Mouse (Mus musculus): ENCODE results near the gene Polr3c. TPM values are rescaled to one million over a fixed set of nuclear protein-coding genes. Genes with fewer than 3 reads are reported as not detected.

The Polr3c gene
- polyA plus RNA-seq, 1 experiment: 49.3 TPM

DNA sequence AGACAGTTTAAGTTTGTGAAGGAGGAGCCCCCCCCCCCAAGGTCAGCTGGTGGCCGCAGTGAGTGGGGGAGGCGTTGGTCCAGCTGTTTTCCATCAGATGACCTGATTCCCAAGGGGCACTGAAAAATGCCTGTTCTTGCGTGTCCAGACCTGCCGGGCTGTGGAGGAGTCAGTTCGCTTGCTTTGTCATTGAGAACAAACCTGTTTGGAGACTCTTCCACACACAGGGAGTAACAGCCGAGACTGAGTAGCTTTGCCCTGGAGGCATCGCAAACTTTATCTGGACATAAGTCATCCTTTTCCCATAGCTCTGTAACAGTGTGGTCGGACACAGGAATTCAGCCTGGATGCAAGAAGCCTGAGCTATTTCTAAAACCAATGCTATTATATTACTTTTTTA lies 53.0 kb downstream of the Polr3c start:
- Histone ChIP-seq H3K27me3 (ENCODE audit: control insufficient read depth, insufficient read depth, low read length) (no peaks in the 10 kb centered on the region), H3K27ac (ENCODE audit: control insufficient read depth, insufficient read depth, low read length) (no peak overlapping the region), H3K4me3 (ENCODE audit: control insufficient read depth, insufficient read depth, low read length) (no peak overlapping the region), H3K36me3 (ENCODE audit: control insufficient read depth, insufficient read depth, low read length) (no peaks in the 10 kb centered on the region), H3K4me1 (replicated peaks; ENCODE audit: control insufficient read depth, insufficient read depth, low read length) (peaks cover 11% of the 10 kb centered on the region)
- DNase-seq: no peak
- TF ChIP-seq CTCF (IDR thresholded peaks at IDR 0.05; ENCODE audit: borderline replicate concordance, control insufficient read depth, extremely low read depth, insufficient read depth, low read length, poor library complexity) (no peak), POLR2A (IDR thresholded peaks at IDR 0.05; ENCODE audit: control insufficient read depth, extremely low read depth, insufficient read depth, low read length, poor library complexity) (no peak)
- 93% methylated on average over 8 of the region's 8 CpGs for WGBS

GRCm38 (mm10) chr3:96673514-96673913 lies 53.9 kb downstream of the Polr3c start:
- DNase-seq: no peak
- Histone ChIP-seq H3K4me3 (ENCODE audit: control insufficient read depth, insufficient read depth, low read length) (no peak overlapping the region), H3K27ac (ENCODE audit: control insufficient read depth, insufficient read depth, low read length) (no peak overlapping the region), H3K36me3 (ENCODE audit: control insufficient read depth, insufficient read depth, low read length) (no peaks in the 10 kb centered on the region), H3K4me1 (replicated peaks; ENCODE audit: control insufficient read depth, insufficient read depth, low read length) (peaks cover 11% of the 10 kb centered on the region), H3K27me3 (ENCODE audit: control insufficient read depth, insufficient read depth, low read length) (no peaks in the 10 kb centered on the region)
- 92% methylated on average over 4 of the region's 4 CpGs for WGBS
- TF ChIP-seq CTCF (IDR thresholded peaks at IDR 0.05; ENCODE audit: borderline replicate concordance, control insufficient read depth, extremely low read depth, insufficient read depth, low read length, poor library complexity): no peak
- TF ChIP-seq POLR2A (IDR thresholded peaks at IDR 0.05; ENCODE audit: control insufficient read depth, extremely low read depth, insufficient read depth, low read length, poor library complexity): no peak

- no peak for TF ChIP-seq CTCF (IDR thresholded peaks at IDR 0.05; ENCODE audit: borderline replicate concordance, control insufficient read depth, extremely low read depth, insufficient read depth, low read length, poor library complexity)
- no peak for TF ChIP-seq POLR2A (IDR thresholded peaks at IDR 0.05; ENCODE audit: control insufficient read depth, extremely low read depth, insufficient read depth, low read length, poor library complexity)
- Histone ChIP-seq H3K4me3 (ENCODE audit: control insufficient read depth, insufficient read depth, low read length) (no peak overlapping the region), H3K36me3 (ENCODE audit: control insufficient read depth, insufficient read depth, low read length) (no peaks in the 10 kb centered on the region), H3K27me3 (ENCODE audit: control insufficient read depth, insufficient read depth, low read length) (no peaks in the 10 kb centered on the region), H3K4me1 (replicated peaks; ENCODE audit: control insufficient read depth, insufficient read depth, low read length) (peaks cover 11% of the 10 kb centered on the region), H3K27ac (ENCODE audit: control insufficient read depth, insufficient read depth, low read length) (no peak overlapping the region)
- 97% methylated on average over 5 of the region's 5 CpGs for WGBS
- no peak for DNase-seq
Observed at GRCm38 (mm10) chr3:96671519-96671918, 55.9 kb downstream of the Polr3c start.

DNA sequence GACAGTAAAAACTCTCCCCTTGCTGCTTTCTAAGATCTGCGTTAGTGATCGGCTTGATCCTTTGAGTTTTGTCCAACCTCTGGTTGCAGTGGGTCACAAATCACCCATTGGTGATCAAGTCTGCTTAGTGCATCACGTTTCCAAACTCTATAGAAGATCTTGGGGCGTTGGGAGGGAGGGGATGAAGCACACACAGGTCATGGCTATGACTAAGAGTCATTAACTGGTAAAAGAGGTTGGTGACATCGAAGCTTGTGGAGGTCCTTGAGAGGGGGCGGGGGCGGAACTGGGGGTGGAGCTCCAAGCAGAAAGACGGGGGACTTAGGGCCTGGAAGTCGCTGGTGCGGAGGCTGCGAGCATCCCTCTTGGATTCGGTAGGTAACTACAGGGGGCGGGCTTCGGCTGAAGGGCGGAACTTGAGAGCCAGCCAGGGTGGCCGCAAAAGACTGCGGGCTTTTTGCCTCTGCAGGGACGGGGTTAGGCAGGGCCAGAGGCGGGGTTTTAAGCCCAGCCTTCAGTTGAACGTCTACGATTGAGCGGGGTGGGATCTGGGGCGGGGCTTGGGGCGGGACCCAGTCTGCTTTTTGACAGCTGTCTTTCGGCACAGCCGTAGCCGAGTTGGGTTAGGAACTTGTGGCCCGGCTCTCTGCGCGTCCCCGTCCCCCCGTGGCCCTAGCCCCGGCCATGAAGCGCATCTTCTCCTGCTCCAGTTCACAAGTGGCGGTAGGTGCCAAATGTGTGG lies 57.5 kb downstream of the Polr3c start, which contains the start of gene Ankrd35:
Gene Ankrd35 (plus strand): TSS at position 405 of the 742 bp plus-strand sequence.
- Histone ChIP-seq H3K27ac (ENCODE audit: control insufficient read depth, insufficient read depth, low read length) (no peak within 1 kb of the TSS), H3K4me1 (replicated peaks; ENCODE audit: control insufficient read depth, insufficient read depth, low read length) (peaks cover 8% of the 10 kb centered on the region), H3K36me3 (ENCODE audit: control insufficient read depth, insufficient read depth, low read length) (no peaks in the 10 kb centered on the region), H3K4me3 (ENCODE audit: control insufficient read depth, insufficient read depth, low read length) (peak within 1 kb of the TSS; percentile 39), H3K27me3 (ENCODE audit: control insufficient read depth, insufficient read depth, low read length) (no peaks in the 10 kb centered on the region)
- TF ChIP-seq CTCF (IDR thresholded peaks at IDR 0.05; ENCODE audit: borderline replicate concordance, control insufficient read depth, extremely low read depth, insufficient read depth, low read length, poor library complexity) (no peak), POLR2A (IDR thresholded peaks at IDR 0.05; ENCODE audit: control insufficient read depth, extremely low read depth, insufficient read depth, low read length, poor library complexity) (no peak)
- WGBS: 6% methylated on average over 35 of the region's 35 CpGs
- peak; percentile 76 for DNase-seq

DNA sequence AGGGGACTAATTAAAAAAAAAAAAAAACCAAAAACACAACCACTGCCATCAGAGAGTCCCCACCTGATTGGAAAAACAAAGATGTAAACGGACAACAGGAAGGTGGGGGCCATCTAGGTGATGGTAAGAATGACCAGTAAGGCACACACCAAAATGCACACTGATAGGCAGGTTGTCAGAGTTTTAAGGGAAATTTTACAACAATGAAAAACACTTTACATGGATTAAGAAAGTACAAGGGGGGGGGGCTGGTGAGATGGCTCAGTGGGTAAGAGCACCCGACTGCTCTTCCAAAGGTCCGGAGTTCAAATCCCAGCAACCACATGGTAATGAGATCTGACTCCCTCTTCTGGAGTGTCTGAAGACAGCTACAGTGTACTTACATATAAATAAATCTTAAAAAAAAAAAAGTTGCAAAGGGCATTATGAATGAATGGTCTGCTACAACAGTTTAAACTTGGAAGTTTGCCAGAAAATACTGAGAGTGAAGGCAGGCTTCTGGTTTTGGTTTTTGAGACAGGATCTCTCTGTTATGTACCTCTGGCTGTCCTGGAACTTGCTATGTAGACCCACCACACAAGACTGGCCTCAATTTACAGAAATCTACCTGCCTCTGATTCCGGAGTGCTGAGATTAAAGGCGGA lies 58.9 kb downstream of the Polr3c start:
- Histone ChIP-seq H3K27me3 (ENCODE audit: control insufficient read depth, insufficient read depth, low read length) (no peaks in the 10 kb centered on the region), H3K4me1 (replicated peaks; ENCODE audit: control insufficient read depth, insufficient read depth, low read length) (peaks cover 10% of the 10 kb centered on the region), H3K4me3 (ENCODE audit: control insufficient read depth, insufficient read depth, low read length) (no peak overlapping the region), H3K36me3 (ENCODE audit: control insufficient read depth, insufficient read depth, low read length) (no peaks in the 10 kb centered on the region), H3K27ac (ENCODE audit: control insufficient read depth, insufficient read depth, low read length) (no peak overlapping the region)
- TF ChIP-seq CTCF (IDR thresholded peaks at IDR 0.05; ENCODE audit: borderline replicate concordance, control insufficient read depth, extremely low read depth, insufficient read depth, low read length, poor library complexity) (no peak), POLR2A (IDR thresholded peaks at IDR 0.05; ENCODE audit: control insufficient read depth, extremely low read depth, insufficient read depth, low read length, poor library complexity) (no peak)
- WGBS: 90% methylated on average over 5 of the region's 5 CpGs
- DNase-seq: no peak

GRCm38 (mm10) chr3:96667316-96667715 lies 60.1 kb downstream of the Polr3c start:
- TF ChIP-seq CTCF (IDR thresholded peaks at IDR 0.05; ENCODE audit: borderline replicate concordance, control insufficient read depth, extremely low read depth, insufficient read depth, low read length, poor library complexity) (no peak), POLR2A (IDR thresholded peaks at IDR 0.05; ENCODE audit: control insufficient read depth, extremely low read depth, insufficient read depth, low read length, poor library complexity) (no peak)
- 49% methylated on average over 1 of the region's 1 CpGs for WGBS
- H3K4me1 ChIP-seq (replicated peaks; ENCODE audit: control insufficient read depth, insufficient read depth, low read length): peaks cover 13% of the 10 kb centered on the region
- H3K36me3 ChIP-seq (ENCODE audit: control insufficient read depth, insufficient read depth, low read length): no peaks in the 10 kb centered on the region
- no peaks in the 10 kb centered on the region for H3K27me3 ChIP-seq (ENCODE audit: control insufficient read depth, insufficient read depth, low read length)
- no peak overlapping the region for H3K27ac ChIP-seq (ENCODE audit: control insufficient read depth, insufficient read depth, low read length)
- H3K4me3 ChIP-seq (ENCODE audit: control insufficient read depth, insufficient read depth, low read length): no peak overlapping the region
- DNase-seq: peak; percentile 33
